Mouse (Mus musculus): ENCODE measurements around the gene Myo10.

Myo10 gene

DNA sequence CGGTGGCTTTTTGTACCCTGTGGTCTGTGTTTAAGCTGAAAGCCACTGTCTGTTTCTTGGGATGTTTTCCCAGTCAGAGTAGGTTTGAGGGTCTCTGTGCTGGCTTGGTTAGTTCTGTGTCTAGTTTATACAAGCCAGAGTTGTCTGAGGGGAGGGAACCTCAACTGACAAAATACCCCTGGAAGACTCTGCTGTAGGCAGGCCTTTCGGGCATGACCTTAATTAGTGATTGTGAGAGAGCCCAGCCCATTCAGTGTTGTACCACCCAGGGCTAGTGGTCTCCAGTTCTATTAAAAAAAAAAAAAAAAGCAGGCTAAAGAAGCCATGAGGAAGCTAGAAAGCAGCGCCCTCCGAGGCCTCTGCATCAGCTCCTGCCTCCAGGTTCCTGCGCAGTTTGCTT lies 30.0 kb downstream of the Myo10 start:
- DNase-seq (ENCODE audit: low spot score), result no peak

DNA sequence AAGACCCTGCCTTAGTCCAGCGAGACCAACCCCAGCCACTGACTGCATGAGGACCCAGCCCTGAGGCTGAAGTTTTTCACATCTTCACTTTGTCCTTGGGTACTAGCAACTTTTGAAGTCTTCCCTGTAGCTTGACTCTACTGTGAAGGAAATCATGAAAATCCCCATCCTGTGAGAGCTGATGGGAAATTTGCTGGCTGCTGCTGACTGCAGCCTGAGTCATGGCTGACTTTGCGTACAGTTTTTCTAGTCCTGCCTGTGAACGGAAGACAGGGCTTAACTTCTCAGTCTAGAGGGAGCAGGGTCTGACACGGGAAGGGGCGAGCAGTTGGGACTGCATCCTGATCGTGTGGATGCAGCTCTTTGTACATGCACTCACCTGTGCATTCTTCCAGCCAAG lies 30.6 kb downstream of the Myo10 start:
- DNase-seq (ENCODE audit: low spot score), result no peak

DNA sequence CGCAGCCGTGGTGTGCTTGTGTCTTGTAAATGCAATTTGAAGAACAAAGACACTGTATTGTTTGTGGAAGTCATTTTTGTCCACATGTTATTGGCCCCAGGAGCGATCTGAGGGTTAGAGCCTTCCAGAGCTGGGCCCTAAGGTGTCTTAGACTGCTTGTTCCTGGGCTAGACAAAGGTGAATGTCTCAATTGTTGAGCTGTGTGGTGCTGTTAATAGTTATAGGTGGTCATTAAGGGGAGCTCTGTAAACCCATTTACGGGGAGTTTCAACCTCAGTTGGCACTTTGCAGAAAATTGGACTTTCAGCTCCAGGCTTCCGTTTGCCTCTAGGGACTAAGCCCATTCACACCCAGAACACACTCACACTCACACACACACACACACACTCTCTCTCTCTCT lies 31.4 kb downstream of the Myo10 start:
- no peak for DNase-seq (ENCODE audit: low spot score)

DNA sequence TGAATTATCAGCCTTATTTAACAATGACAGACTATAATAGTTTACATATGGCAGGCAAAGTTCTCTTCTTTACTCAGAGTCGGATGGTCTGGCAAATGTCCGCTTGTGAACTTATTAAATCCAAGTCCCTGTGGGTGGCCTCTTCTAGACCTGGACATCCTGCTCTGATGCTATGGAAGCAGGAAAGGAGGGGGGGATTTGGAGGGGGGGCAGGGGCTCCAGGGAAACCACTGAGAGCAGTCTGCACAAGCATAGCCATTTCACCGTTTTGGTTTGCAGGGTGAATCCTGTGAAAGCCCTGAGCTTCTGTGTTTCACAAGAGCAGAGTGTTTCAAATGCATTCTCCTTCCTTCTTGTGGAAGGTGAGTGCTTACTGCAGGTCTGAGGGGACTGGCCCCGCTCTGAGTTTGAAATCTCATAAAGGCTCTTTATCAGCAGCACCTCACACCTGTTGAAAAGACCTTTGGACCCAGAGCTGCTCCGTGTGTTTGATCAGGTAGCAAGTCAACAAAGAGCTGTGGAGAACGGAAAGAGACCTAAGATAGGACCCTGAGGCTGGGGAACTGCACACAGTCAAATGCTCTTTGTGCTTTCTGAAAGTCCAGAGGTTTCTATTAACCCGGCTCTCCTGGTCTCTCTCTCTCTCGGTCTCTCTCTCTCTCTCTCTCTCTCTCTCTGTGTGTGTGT lies 40.7 kb downstream of the Myo10 start:
- DNase-seq (ENCODE audit: low spot score), result no peak

DNA sequence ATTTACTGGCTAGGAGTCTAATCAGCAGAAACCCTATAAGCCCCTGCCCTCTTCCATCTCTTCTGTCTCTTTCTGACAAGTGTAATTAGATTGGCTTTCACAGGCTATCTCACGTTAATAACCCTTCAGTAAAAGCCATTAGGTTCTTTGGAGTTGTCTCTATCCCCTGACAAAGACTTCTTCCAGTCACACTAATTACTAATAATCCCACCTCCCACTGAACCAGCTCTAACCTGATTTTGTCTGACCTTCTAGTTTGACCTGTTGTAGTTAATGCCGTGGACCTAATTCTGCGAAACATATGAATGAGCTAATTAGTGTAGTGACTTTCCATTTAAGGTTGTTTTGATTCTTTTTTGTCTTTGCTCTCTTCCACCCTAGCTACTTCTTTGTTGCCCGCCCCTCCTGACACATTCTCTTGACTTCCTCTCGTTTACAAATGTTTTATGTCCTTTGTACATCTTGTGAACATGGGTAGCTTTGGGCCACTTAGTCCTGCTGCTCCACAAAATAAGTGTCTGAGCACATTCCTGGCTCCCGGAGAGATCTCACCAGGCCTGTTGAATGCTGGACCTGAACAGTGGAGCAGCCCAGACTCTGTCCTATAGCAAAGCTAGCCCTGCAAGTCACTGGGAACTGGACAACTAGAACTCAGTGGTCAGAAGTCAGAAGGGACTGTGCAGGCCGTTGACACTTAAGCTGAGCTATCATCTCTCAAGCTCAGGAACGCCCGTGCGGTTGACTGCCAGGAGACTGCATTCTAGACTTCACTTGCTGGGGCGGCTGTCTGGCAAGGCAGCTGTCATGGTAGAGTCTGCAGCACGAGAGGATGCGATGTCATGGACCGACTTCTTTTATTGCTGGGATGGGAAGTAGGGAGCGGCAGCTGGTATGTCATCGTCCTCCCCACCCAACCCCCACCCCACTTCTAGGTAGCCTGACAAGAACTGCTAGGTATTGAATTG lies 47.2 kb downstream of the Myo10 start:
- no peak for DNase-seq (ENCODE audit: low spot score)

DNA sequence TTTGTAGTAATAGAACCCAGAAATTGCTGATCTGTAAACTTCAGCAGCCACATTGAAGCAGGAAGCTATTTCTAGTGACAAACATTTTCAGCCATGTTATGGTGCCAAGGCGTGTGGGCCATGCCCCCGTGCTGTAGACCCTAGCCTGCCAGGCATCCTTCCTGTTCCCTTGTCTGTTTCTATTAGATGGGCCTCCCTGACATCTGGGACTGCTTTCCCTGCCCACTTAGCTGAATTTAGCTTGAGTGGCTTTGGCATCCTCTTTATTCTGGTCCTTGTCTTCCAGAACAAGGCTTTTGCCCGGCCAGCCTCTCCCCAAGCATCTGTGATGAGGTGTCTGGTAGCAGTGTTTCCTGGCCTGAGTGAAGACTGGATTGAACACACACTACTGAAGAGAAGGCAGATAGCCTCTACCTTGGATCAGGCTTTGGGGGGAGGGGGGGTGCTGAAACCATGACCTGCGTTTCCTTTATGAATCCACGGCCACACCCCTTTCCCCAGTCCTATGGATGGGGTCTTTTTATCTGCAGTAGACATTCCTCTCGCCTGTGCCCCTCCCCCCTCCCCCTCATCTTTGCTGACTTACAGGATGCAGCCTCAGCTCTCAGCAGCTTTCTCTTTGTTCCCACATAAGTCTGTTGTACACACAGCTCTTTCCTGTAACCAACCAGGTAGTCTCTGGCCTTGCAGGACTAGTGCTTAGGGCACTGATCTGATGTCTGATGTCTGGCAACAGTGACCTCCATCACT lies 51.1 kb downstream of the Myo10 start:
- no peak for DNase-seq (ENCODE audit: low spot score)

DNA sequence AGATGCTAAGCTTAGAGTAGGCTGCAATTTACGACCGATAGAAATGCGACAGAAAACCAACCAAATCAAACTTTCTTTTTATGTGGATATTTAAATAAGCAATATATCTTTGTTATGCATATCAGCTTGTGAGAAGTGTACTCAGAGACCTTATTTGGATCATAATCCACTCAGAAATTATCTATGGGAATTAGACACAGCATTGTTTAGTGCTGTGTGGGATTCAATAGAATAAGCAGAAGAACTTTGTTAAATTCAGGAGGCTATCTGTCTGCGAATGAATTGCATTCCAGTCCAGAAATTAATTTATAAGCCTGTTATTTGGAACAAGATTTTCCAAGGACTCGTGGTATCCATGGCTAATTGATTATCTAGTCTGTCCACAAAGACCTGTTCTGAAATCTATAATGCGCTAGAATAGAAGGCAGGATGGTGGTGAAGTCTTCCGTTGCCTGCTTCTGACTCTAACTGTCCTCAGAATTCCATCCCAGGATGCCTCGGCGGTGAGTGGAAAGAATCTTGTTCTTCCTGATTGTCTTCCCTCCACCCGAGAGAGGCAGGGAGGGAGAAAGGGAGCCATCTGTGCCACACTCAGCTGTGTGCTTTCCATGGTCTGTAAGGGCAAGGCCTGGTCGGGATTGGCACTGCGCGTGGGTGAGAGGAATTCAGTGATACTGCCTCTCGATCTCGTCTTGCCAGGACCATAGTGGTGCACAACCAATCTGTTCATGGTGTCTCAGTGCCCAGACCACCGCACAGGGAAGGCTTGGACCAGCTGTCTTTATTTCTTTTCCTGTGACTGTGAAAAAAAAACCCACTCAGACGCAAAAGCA lies 52.0 kb downstream of the Myo10 start:
- no peak for DNase-seq (ENCODE audit: low spot score)

DNA sequence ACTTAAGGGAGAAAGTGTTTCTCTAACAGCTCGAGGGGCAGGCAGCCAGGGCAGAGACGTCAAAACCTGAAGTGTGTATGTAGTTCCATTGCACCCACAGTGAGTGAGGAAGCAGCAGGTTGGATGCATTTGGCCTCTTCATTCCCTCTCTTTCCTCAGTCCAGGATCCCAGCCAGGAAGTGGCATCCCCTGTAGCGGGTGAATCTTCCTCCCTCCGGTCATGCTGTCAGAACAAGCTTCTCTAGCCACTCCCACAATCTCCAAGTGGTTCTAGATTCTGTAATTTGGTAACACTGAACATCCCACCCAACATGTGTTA lies 52.6 kb downstream of the Myo10 start:
- no peak for DNase-seq (ENCODE audit: low spot score)

DNA sequence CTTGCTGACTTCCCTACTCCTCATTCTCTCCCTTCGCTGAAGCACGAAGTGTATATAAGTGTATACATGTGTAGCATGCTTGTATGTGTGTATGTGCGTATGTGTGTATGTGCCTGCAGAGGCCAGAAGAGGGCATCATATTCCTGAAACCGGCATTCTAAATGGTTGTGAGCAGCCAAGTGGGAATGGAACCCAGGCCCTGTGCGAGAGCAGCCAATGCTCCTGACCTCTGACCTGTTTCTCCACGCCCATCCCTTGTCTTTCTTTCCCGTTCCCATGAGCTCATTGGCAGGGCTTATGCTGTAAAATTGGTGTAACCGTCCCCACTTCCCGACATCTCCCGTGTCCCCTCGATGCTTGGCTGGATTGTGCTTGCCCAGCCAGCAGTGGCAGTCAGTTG lies 53.0 kb downstream of the Myo10 start:
- DNase-seq (ENCODE audit: low spot score), result no peak

DNA sequence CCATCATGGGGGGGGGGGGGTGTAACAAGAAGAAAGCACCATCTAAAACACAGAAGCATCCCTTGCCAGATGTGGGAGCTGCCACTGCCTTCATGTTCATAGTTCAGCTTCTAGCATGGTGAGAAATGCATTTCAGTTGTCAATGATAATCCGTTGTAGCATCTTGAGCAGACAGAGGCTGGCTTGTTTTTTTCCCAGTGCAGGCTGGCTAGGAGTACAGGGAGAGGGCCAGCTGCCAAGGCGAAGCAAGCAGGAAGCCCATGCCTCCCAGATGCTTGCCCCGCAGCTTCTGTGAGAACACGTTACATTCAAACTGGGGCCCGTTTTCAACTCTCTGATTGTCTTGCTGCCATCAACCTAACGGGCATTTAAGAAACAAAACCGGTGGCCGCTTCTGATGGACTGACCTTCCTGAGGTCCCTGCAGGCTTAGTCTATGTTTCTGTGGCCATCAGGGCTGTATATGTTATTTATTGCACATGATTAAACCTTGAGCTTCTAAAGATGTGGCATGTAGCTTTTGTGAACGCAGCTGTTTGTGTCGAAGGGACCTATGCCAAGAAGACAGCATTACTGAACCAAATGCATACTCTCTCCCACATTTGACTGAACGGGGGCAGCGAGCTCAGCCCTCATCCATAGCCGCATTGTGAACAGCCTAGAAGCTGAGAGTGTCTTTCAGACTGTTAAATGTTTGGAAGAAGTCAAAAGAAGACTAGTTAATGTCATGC lies 53.9 kb downstream of the Myo10 start:
- no peak for DNase-seq (ENCODE audit: low spot score)

DNA sequence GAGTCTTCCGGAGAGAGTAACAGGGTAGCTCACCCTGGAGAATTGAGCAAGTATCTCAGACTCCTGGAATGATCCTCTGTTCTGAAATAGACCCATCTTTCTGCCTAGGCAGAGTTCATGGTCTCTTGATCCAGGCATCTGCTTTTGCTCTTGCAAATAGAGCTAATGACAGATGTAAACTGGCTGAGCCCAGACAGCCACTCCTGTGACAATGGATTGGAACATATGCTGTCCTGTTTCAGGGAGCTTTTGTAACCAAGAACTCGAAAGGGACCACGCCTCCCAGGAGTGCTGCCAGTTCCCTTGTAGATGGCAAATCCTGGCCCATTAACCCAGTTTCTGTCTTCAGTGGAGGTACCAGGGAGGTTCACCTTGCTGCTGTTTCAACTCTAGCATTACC lies 56.8 kb downstream of the Myo10 start:
- DNase-seq (ENCODE audit: low spot score), result no peak

DNA sequence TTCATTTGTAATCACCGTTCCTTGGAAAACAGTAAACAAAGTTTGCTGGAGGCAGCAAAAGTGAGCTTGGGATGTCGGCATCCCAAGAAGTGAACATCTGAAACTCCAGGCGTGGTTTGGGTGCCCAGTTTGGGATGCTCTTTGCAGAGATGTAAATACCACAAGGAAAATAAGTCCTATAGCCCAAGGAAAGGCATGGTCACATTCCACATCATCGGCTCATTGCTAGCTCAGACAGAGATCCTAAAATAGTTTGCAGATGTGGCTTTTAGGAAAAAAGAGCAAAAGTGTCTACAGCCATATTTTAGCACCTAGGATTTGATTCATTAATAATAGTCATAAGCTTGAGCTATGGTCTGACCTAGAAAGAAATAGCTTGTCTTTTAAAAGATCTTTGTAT lies 57.3 kb downstream of the Myo10 start:
- DNase-seq (ENCODE audit: low spot score), result no peak

DNA sequence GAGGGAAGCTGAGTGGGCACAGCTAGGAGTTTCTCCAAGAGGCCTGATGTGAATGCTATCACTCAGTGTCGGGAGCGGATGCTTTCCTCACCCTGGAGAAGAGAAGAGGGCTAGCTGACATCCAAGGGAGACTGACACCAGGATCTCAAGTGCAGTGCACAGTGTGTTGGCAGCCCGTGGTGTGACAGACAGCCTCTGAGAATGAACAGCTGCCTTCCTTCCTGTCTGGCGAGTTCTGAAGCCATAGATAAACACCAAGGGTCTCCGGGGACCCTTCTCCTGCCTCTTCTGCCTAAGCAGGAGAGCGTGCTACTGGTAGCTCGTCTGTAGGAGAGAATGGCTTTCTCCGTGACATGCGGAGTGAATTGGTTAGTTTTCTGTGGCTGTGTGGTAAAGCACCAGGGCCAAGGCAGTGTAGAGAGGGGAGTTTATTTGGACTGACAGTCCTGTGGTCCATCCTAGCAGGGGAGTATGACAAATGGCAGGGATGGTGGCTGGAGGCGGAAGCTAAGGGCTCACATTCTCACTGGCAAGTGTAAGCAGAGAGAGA lies 58.0 kb downstream of the Myo10 start:
- DNase-seq (ENCODE audit: low spot score), result no peak

DNA sequence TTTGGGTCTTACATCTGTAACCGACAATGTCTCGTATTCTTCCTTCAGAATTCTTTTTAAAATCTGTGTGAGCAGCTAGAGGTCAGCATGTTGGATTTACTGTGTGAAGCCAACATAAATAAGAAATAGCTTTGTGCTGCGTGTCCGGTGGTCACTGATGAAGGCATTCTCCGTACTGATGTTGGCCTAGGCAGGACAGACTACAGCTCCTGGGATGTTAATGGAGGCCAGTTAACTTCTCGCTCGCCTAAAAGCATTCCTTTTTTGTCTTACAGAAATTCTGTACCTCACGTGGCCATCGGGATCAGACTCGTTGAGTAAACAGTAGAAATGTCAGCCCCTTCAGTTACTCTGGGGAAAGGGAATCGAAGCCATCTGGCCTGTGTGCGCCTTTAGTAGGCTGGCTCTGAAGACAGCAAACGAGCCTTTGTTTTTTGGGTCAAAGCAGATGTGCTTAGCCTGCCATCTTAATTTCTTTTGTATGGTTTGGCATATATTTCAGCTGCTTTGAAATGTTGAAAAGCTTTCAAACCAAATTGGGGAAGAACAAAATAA lies 60.7 kb downstream of the Myo10 start:
- no peak for DNase-seq (ENCODE audit: low spot score)

DNA sequence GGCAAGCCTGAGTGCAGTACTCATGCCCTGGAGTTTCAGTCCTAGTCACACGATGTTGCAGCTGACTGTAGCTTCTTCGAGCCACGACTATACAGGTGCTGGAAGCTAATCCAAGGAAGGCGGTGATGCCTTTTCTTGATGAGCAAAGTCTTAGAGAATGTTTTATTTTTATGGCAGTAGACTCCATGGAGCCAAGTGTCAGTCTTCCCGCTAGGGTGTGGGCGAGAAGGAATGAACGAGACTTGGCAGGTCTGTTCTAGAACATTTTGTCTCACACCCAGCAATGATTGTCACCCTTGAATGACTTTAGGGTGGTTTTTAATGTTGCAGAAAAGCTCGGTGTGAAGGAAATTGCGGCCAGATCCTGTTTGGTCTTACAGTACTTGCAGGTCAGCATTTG lies 62.9 kb downstream of the Myo10 start:
- DNase-seq (ENCODE audit: low spot score), result no peak

DNA sequence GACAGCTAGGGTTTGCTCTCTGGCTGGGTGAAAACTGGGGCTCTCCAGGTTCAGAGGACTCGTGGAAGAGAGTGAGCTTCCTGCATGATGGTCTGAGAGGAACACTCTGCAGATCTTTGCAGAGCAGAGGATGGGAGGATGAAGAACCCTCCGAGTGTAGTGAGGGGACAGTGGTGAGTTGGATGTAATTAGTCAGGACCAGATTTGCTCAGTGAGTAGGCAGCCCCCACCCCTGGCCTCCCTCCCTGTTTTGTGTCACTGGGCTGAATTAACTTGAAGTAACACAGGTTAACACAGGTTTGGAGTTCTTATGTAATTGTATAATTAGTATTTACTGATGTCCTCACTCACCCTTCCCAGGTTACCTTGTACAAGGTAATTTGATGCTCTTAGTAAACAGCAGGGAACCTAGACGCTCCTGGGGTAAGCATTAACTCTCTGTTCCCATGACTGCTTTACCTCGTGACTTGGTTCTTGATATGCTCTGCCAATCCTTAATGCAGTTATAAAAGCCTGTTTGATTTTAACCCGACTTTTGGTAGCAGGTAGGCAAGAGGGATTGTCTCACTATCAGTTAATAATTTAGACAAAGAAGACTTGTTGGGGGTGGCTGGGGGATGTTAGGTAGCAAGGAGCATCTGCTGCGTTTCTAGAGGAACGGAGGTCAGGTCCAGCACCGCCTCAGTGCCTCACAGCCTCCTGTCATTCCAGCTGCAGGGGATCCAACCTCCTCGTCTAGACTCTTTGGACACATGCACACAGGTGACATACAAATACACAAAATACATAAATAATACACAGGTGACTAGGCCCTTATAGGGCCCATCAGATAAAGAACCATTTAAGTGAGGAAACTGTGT lies 66.3 kb downstream of the Myo10 start:
- DNase-seq (ENCODE audit: low spot score), result no peak

DNA sequence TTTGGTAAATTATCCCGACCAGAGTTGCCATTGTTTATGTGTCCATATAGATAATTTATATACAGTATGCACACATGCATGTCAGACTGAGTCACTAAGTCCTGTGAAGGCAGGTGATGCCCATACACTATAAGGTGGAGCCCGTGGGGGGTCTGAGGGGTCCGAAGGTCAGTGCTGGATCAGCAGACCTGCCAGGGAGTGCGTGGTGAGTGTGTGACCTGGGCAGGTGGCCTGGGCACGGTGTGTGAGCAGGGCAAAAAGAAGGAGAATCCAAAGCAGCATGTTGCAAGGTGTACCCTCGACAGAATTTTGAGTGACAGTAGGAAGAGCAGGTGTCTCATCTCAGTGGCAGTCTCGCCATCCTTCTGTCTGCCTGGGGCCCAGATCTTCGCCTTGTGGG lies 67.2 kb downstream of the Myo10 start:
- DNase-seq (ENCODE audit: low spot score), result no peak

DNA sequence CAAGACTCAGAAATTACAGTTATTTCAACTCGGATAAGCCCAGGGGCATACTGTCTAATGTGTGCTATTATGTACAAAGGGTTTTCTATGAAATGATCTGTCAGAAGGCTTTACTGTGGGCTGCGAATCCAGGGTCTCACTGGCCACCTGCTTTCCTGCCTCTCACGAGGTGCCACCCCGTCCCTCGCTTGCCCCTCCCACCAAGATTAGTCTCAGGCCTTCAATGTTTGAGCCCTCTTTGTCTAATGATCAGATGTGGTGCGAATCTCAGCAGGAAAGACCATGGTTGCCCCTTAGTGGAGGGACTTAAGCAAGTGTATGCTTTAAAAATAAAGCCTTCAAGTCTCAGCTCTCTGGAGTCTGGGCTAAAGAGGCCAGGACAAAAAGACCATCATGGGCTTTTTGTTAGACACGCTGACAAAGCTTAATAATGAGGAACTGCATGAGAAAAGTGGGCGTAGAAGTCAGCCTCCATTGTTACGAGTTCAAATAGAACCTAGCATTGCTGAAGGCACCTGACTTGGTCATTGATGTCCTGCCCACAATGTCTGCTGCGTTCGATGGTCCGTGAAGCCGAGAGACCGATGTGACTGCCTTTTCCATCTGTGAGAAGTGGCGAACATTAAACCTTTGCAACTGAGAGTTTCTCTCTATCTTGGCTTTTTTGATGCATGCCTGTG lies 67.9 kb downstream of the Myo10 start:
- no peak for DNase-seq (ENCODE audit: low spot score)

DNA sequence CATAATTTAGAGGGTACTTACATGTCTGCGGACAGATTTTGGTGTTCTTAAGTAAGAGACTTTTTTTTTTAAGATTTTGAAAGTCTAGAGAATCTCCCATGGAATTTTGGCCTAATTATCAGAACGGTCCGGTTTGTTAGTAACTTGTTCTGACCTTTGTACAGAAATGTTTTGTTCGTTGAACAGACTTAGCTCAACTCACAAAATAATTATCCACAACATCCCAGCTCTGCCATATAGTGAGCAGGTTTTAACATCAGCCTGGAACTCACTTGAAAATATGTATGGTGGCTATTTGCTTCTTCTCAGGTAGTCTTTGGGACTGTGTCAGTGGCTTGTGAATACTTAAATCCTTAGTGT lies 68.4 kb downstream of the Myo10 start:
- DNase-seq (ENCODE audit: low spot score), result no peak

Data from testis, postnatal 14 days (tissue).